Mouse (Mus musculus) heart, adult 2 months (tissue): ENCODE results near the gene Atf3.

Experiments
- CTCF ChIP-seq: fragments of 200-600 bp; IDR thresholded peaks from 2 replicates; pipeline ENCODE4 v1.8.1; 2022; ENCODE audit warnings: antibody characterized with exemption, mild to moderate bottlenecking, moderate library complexity
- EP300 ChIP-seq: fragments of 200-500 bp; IDR thresholded peaks from 2 replicates; pipeline ENCODE4 v1.6.1; 2011; ENCODE audit warnings: low read depth, low read length, control low read depth; ENCODE audit not compliant: insufficient read depth
- POLR2A ChIP-seq: fragments of 200-500 bp; IDR thresholded peaks from 2 replicates; pipeline ENCODE4 v1.6.1; 2011; ENCODE audit warnings: mild to moderate bottlenecking, low read depth, low read length, control low read depth; ENCODE audit not compliant: insufficient read depth

GRCm38 (mm10) chr1:191220588-191220987 lies 2.7 kb upstream of the Atf3 start:
- no peak for TF ChIP-seq CTCF
- TF ChIP-seq POLR2A, result no peak
- no peak for TF ChIP-seq EP300
